Mouse (Mus musculus): ENCODE data around the gene Tbc1d16.

The Tbc1d16 gene

GRCm38 (mm10) chr11:119236354-119236753 is 8.1 kb upstream of the Tbc1d16 start:
- in situ Hi-C loops (cut with MseI, MboI), result no loop called here

GRCm38 (mm10) chr11:119235596-119235995 is 7.3 kb upstream of the Tbc1d16 start:
- in situ Hi-C loops (cut with MseI, MboI), result no loop called here

- in situ Hi-C loops (cut with MseI, MboI), result no loop called here
Observed at GRCm38 (mm10) chr11:119234770-119235169, 6.5 kb upstream of the Tbc1d16 start.

- in situ Hi-C loops (cut with MseI, MboI), result no loop called here
Observed at GRCm38 (mm10) chr11:119228846-119229626, 737 bp upstream of the Tbc1d16 start.

GRCm38 (mm10) chr11:119227591-119227990 is 708 bp downstream of the Tbc1d16 start:
- in situ Hi-C loops (cut with MseI, MboI), result no loop called here

GRCm38 (mm10) chr11:119225634-119226033 is 2.7 kb downstream of the Tbc1d16 start:
- in situ Hi-C loops (cut with MseI, MboI), result no loop called here

- in situ Hi-C loops (cut with MseI, MboI), result no loop called here
Observed at GRCm38 (mm10) chr11:119224926-119225325, 3.4 kb downstream of the Tbc1d16 start.

- in situ Hi-C loops (cut with MseI, MboI), result no loop called here
Observed at GRCm38 (mm10) chr11:119223124-119223890, 5.0 kb downstream of the Tbc1d16 start.

- in situ Hi-C loops (cut with MseI, MboI), result no loop called here
Observed at GRCm38 (mm10) chr11:119221812-119222510, 6.3 kb downstream of the Tbc1d16 start.

GRCm38 (mm10) chr11:119219816-119220465 is 8.4 kb downstream of the Tbc1d16 start:
- in situ Hi-C loops (cut with MseI, MboI), result no loop called here

- in situ Hi-C loops (cut with MseI, MboI), result no loop called here
Observed at GRCm38 (mm10) chr11:119217861-119218260, 10.4 kb downstream of the Tbc1d16 start.

- in situ Hi-C loops (cut with MseI, MboI), result no loop called here
Observed at GRCm38 (mm10) chr11:119215905-119216507, 12.3 kb downstream of the Tbc1d16 start.

- in situ Hi-C loops (cut with MseI, MboI), result no loop called here
Observed at GRCm38 (mm10) chr11:119215038-119215904, 13.0 kb downstream of the Tbc1d16 start.

- in situ Hi-C loops (cut with MseI, MboI), result no loop called here
Observed at GRCm38 (mm10) chr11:119213166-119213885, 15.0 kb downstream of the Tbc1d16 start.

- in situ Hi-C loops (cut with MseI, MboI), result no loop called here
Observed at GRCm38 (mm10) chr11:119211604-119212309, 16.5 kb downstream of the Tbc1d16 start.

- in situ Hi-C loops (cut with MseI, MboI), result no loop called here
Observed at GRCm38 (mm10) chr11:119210321-119211100, 17.8 kb downstream of the Tbc1d16 start.

GRCm38 (mm10) chr11:119209371-119210025 is 18.8 kb downstream of the Tbc1d16 start:
- in situ Hi-C loops (cut with MseI, MboI), result no loop called here

All from mouse trophoblast stem cell (cell line).